Mouse (Mus musculus): ENCODE results near the gene Cyp26b1.
A peak's percentile ranks its signal among the peaks of the same experiment; 100 is the strongest.

Gene Cyp26b1

GRCm38 (mm10) chr6:84562948-84563347 is 30.8 kb downstream of the Cyp26b1 start:
- peak; percentile 46 for DNase-seq (ENCODE audit: low spot score)

GRCm38 (mm10) chr6:84561171-84561570 is 32.5 kb downstream of the Cyp26b1 start:
- no peak for DNase-seq (ENCODE audit: low spot score)

GRCm38 (mm10) chr6:84549852-84550437 is 43.8 kb downstream of the Cyp26b1 start:
- no peak for DNase-seq (ENCODE audit: low spot score)

- DNase-seq (ENCODE audit: low spot score): no peak
These were observed 48.3 kb downstream of the Cyp26b1 start for GRCm38 (mm10) chr6:84545428-84545827.

DNA sequence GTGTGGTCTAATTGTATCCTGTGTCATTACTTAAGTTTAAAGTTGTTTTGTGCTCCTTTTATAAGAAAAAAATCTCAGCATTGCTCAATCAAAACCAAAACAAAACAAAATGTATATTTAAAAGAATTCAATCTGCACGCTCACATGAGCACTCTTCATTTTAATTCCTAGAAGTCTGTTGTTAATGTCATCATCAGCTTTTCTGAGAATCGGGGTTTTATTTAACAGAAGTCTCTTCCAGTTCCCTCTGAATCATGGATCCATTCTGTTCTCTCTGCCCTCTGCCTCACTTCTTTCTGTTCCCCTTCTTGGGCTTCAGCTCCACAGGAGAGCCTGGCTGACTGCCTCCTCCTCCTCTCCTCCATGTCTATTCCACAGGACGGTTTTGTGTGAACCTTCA is 49.3 kb downstream of the Cyp26b1 start:
- DNase-seq (ENCODE audit: low spot score): no peak

DNA sequence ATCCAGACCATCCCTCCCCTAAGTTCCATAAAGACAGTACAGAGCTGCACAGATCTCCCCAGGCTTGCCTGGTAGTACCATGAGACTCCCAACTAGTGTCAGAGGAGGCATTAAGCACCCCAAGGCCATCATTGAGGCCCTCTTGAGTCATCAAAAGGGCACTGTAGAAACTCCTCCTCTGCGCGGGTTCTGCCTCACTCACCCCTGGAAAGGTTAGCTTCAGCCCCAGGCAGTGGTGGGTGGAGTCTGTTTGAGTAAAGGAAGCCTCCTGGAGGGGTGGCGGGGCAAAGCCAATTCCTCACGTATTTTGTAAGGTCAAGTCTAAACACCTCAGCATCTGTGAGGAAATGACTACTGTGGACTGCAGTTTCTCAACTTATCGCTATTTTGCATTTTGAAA is 50.2 kb downstream of the Cyp26b1 start:
- no peak for DNase-seq (ENCODE audit: low spot score)

- DNase-seq (ENCODE audit: low spot score): no peak
These were observed 53.8 kb downstream of the Cyp26b1 start for GRCm38 (mm10) chr6:84539924-84540323.

DNA sequence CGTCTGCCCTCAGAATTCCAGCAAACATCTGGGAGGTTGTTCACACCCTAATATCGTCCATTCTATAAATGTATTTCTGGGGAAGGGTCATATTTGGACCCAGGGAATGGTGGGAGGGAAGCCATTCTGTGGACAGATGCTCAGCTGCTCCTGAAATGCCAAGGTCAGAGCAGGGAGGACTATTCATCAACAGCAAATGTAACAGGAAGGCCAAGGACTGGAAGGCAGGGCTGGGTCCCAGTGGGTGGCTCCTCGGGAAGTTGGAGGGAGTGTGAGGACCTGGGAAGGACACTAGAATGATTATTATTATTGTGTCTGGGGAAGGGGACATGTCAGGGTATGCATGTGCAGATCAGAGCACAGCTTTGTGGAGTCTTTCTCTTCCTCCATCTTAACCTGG is 55.0 kb downstream of the Cyp26b1 start:
- DNase-seq (ENCODE audit: low spot score): no peak

DNA sequence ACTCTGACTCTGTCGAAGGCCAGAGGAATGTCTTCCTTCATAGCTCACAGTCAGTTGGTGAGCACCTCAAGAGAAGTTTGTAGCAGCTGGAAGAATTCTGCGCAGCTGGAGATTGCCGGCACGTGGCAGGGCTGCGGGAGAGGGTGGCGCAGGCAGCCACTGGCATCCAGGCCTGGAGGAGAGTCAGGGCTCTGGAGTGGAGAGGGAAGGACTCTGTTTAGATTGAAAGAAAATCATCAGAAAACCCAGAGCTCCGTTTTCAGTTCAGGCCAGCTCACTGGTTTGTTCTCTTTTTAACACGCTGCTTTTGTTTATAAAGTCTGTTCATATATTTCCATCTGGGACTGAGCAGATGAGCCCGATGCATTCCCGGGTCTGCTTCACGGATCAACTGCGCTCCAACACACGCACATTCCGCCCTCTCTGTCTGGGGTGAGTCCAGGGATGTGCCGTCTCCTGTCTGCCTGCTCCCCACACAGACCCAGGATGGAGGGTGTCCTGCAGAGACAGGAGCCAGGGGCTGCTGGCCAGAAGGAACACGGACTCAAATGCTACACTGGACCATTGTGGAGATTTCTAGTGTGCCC is 56.0 kb downstream of the Cyp26b1 start:
- peak; percentile 58 for DNase-seq (ENCODE audit: low spot score)

DNA sequence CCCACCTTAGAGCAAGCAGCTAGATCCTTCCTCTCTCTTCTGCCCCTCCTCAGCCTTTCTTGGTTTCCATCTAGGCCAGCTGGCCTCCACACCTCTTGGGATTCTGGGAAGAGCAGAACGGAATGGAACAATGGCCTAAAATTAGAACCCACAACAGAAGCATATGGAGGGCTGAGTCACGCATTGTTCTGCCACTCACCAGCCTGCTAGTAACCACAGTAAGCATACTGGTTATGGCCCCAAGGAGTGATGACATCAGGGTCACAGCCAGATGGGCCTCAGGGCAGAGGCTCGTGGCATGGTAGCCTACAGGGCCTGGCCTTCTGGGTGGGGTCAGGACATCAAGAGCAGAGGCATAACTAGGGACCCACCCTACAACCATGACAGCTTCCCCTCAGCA is 58.8 kb downstream of the Cyp26b1 start:
- no peak for DNase-seq (ENCODE audit: low spot score)

- DNase-seq (ENCODE audit: low spot score): no peak
These were observed 63.8 kb downstream of the Cyp26b1 start for GRCm38 (mm10) chr6:84529912-84530311.

GRCm38 (mm10) chr6:84524901-84525601 is 68.7 kb downstream of the Cyp26b1 start:
- DNase-seq (ENCODE audit: low spot score): no peak
